Mouse (Mus musculus) hindbrain, embryonic 16.5 days (tissue): ENCODE results near the gene Arntl. TPM values are rescaled to one million over a fixed set of nuclear protein-coding genes. Genes with fewer than 3 reads are reported as not detected.

Source experiments
- ATAC-seq: fragments of 200-750 bp; cut with Nextera tagmentation; 2 replicates; pipeline ENCODE4 v1.8.0; 2017; ENCODE audit warnings: moderate TSS enrichment, moderate library complexity
- H3K27ac ChIP-seq: fragments of 300-500 bp; sonication (generic); 2 replicates; pipeline ENCODE4 v1.5.1; 2014; ENCODE audit warnings: low read depth, mild to moderate bottlenecking, control low read depth, low read length, moderate library complexity
- H3K27me3 ChIP-seq: fragments of 300-500 bp; sonication (generic); replicated peaks from 2 replicates; pipeline ENCODE4 v1.6.1; 2014; ENCODE audit warnings: low read length; ENCODE audit not compliant: control insufficient read depth, insufficient read depth
- H3K36me3 ChIP-seq: fragments of 300-500 bp; sonication (generic); 2 replicates; pipeline ENCODE4 v1.6.1; 2014; ENCODE audit warnings: mild to moderate bottlenecking, low read length, moderate library complexity, mixed read lengths; ENCODE audit not compliant: control insufficient read depth, insufficient read depth
- H3K4me1 ChIP-seq: fragments of 300-500 bp; sonication (generic); 2 replicates; pipeline ENCODE4 v1.6.1; 2014; ENCODE audit warnings: low read depth, low read length; ENCODE audit not compliant: control insufficient read depth, insufficient read depth
- H3K4me2 ChIP-seq: fragments of 300-500 bp; sonication (generic); 2 replicates; pipeline ENCODE4 v1.6.1; 2014; ENCODE audit warnings: mild to moderate bottlenecking, low read length, control low read depth, moderate library complexity
- H3K4me3 ChIP-seq: fragments of 300-500 bp; sonication (generic); 2 replicates; pipeline ENCODE4 v1.5.1; 2014; ENCODE audit warnings: mild to moderate bottlenecking, low read length, control low read depth, moderate library complexity
- H3K9ac ChIP-seq: fragments of 300-500 bp; sonication (generic); 2 replicates; pipeline ENCODE4 v1.6.1; 2014; ENCODE audit warnings: low read depth, mild to moderate bottlenecking, control low read depth, low read length, moderate library complexity
- H3K9me3 ChIP-seq: fragments of 300-500 bp; sonication (generic); 2 replicates; pipeline ENCODE4 v1.6.1; 2014; ENCODE audit warnings: mild to moderate bottlenecking, low read length, moderate library complexity; ENCODE audit not compliant: control insufficient read depth
- WGBS: fragments of 180-500 bp; shearing (Covaris S2); extraction: QIAGEN DNeasy Blood & Tissue Kit; methylation state at CpG from one replicate; pipeline ENCODE4 v1.1.7; 2014; 5-methylcytosine and 5-hydroxymethylcytosine counted together
- polyA plus RNA-seq: library from polyadenylated mRNA; unstranded; fragments of >200 nt; fragmentation: Nextera tagmentation; extraction: Ambion mirVana; gene quantifications from 2 replicates; pipeline ENCODE4 v1.2.1, GENCODE M21; 2015

The Arntl gene
- 21.2 and 21.7 TPM in 2 replicates for polyA plus RNA-seq

GRCm38 (mm10) chr7:113206644-113207470 is at the start of gene Arntl:
Gene Arntl, plus strand, starts transcription at chr7:113207465.
- peaks cover 11% of the 10 kb centered on the region for H3K27me3 ChIP-seq

GRCm38 (mm10) chr7:113161077-113161698 is 46.1 kb upstream of the Arntl start:
- no peak overlapping the region for H3K4me3 ChIP-seq
- H3K4me1 ChIP-seq, result peaks cover 4% of the 10 kb centered on the region
- WGBS, result 89% methylated on average over 8 of the region's 8 CpGs
- H3K9ac ChIP-seq, result no peak overlapping the region
- no peak overlapping the region for H3K4me2 ChIP-seq
- H3K27me3 ChIP-seq, result no peaks in the 10 kb centered on the region
- no peak overlapping the region for H3K27ac ChIP-seq
- no peaks in the 10 kb centered on the region for H3K9me3 ChIP-seq
- ATAC-seq, result no peak
- no peaks in the 10 kb centered on the region for H3K36me3 ChIP-seq

More at GRCm38 (mm10) chr7:113206644-113207470, at the start of gene Arntl:
- Histone ChIP-seq H3K4me2 (peak within 1 kb of the TSS; percentile 76), H3K9me3 (no peaks in the 10 kb centered on the region), H3K36me3 (no peaks in the 10 kb centered on the region), H3K4me3 (peak within 1 kb of the TSS; percentile 93), H3K27ac (peak within 1 kb of the TSS; percentile 95), H3K9ac (peak within 1 kb of the TSS; percentile 91), H3K4me1 (peaks cover 24% of the 10 kb centered on the region)
- ATAC-seq, result peak; percentile 98
- WGBS, result 1% methylated on average over 52 of the region's 52 CpGs

DNA sequence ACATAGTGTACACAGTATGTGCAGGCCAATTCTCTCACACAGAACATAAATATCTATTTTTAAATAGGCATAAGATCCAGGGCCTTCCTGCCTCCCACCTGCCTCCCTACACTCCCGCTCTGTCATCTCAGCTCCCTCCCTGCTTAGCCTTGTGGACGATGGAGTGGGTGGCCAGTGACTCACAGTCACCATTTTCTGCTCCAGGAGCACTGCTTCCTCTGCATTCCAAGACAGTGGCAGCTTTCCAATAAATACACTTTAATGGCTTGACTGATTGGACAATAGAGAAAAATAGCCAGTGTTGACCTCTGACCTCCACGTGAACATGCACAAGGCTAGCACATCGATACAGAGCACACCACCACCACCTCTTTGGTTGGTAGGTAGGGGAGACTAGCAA is 42.5 kb upstream of the Arntl start:
- Histone ChIP-seq H3K27ac (no peak overlapping the region), H3K9me3 (no peaks in the 10 kb centered on the region), H3K4me3 (no peak overlapping the region), H3K36me3 (no peaks in the 10 kb centered on the region), H3K27me3 (no peaks in the 10 kb centered on the region), H3K4me1 (no peaks in the 10 kb centered on the region), H3K9ac (no peak overlapping the region), H3K4me2 (no peak overlapping the region)
- 69% methylated on average over 4 of the region's 4 CpGs for WGBS
- ATAC-seq, result no peak

GRCm38 (mm10) chr7:113167092-113167491 is 40.2 kb upstream of the Arntl start:
- H3K27me3 ChIP-seq, result no peaks in the 10 kb centered on the region
- 45% methylated on average over 8 of the region's 8 CpGs for WGBS
- H3K4me1 ChIP-seq, result no peaks in the 10 kb centered on the region

DNA sequence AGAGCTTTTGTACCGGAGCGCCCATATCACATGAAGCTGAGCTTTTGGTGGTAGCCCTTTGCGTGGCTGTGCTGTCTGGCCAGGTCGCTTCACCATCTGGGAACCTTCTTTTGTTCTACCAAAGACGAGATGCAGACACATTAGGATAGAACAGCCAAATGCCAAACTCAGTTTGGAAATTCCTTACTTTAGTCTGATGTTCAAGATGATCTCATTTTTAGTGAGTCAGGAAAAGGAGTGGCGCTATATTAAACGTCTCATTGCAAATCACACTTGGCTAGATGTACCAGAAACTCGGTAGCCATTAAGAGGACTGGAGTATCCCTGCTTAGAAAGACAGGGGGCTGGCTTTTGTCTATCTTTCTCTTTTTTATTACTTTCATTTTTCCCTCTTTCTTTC is 38.7 kb upstream of the Arntl start:
- Histone ChIP-seq H3K9me3 (no peaks in the 10 kb centered on the region), H3K4me3 (no peak overlapping the region), H3K27ac (no peak overlapping the region), H3K4me2 (no peak overlapping the region), H3K27me3 (no peaks in the 10 kb centered on the region), H3K4me1 (no peaks in the 10 kb centered on the region), H3K9ac (no peak overlapping the region), H3K36me3 (no peaks in the 10 kb centered on the region)
- no peak for ATAC-seq
- 85% methylated on average over 8 of the region's 8 CpGs for WGBS

More at GRCm38 (mm10) chr7:113167092-113167491, 40.2 kb upstream of the Arntl start:
- Histone ChIP-seq H3K9me3 (no peaks in the 10 kb centered on the region), H3K4me2 (no peak overlapping the region), H3K9ac (no peak overlapping the region), H3K27ac (no peak overlapping the region), H3K4me3 (no peak overlapping the region), H3K36me3 (no peaks in the 10 kb centered on the region)
- ATAC-seq, result no peak

GRCm38 (mm10) chr7:113172425-113172824 is 34.8 kb upstream of the Arntl start:
- WGBS, result 72% methylated on average over 2 of the region's 2 CpGs
- Histone ChIP-seq H3K27ac (no peak overlapping the region), H3K36me3 (no peaks in the 10 kb centered on the region), H3K4me2 (no peak overlapping the region), H3K27me3 (no peaks in the 10 kb centered on the region), H3K4me3 (no peak overlapping the region), H3K4me1 (no peaks in the 10 kb centered on the region), H3K9ac (no peak overlapping the region), H3K9me3 (no peaks in the 10 kb centered on the region)
- no peak for ATAC-seq

DNA sequence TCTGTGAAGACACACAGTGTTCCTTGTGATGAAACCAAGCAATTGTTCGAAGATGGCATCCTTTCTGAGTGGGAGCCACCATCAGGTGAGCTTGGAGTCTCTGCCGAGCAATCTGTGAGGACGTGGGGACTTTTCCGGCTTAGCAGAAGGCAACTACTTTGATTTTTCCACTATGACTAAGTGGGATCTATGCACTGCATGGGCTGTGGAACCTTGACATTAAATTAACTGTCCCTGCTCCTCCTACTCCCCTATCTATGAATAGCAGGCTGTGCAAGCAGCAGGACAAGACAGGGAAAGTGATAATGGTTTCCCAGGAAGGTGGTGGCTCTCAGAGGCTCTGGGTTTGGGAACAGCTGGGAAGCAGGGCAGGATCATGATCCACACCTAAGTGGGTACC is 31.8 kb upstream of the Arntl start:
- no peak overlapping the region for H3K27ac ChIP-seq
- no peaks in the 10 kb centered on the region for H3K4me1 ChIP-seq
- ATAC-seq, result no peak
- H3K4me2 ChIP-seq, result no peak overlapping the region
- no peak overlapping the region for H3K9ac ChIP-seq
- H3K9me3 ChIP-seq, result no peaks in the 10 kb centered on the region
- no peaks in the 10 kb centered on the region for H3K27me3 ChIP-seq
- H3K36me3 ChIP-seq, result no peaks in the 10 kb centered on the region
- no peak overlapping the region for H3K4me3 ChIP-seq
- 82% methylated on average over 4 of the region's 4 CpGs for WGBS

- 96% methylated on average over 6 of the region's 6 CpGs for WGBS
- no peaks in the 10 kb centered on the region for H3K4me1 ChIP-seq
Measured at GRCm38 (mm10) chr7:113178073-113178472, 29.2 kb upstream of the Arntl start.

GRCm38 (mm10) chr7:113183787-113184186 is 23.5 kb upstream of the Arntl start:
- no peak overlapping the region for H3K4me2 ChIP-seq
- no peak overlapping the region for H3K4me3 ChIP-seq
- WGBS, result 90% methylated on average over 8 of the region's 8 CpGs
- no peak overlapping the region for H3K9ac ChIP-seq
- no peak for ATAC-seq
- H3K27ac ChIP-seq, result no peak overlapping the region
- no peaks in the 10 kb centered on the region for H3K27me3 ChIP-seq
- no peaks in the 10 kb centered on the region for H3K36me3 ChIP-seq
- H3K9me3 ChIP-seq, result no peaks in the 10 kb centered on the region
- no peaks in the 10 kb centered on the region for H3K4me1 ChIP-seq

More at GRCm38 (mm10) chr7:113178073-113178472, 29.2 kb upstream of the Arntl start:
- H3K9ac ChIP-seq, result no peak overlapping the region
- H3K27ac ChIP-seq, result no peak overlapping the region
- H3K4me2 ChIP-seq, result no peak overlapping the region
- H3K4me3 ChIP-seq, result no peak overlapping the region
- no peak for ATAC-seq
- no peaks in the 10 kb centered on the region for H3K36me3 ChIP-seq
- no peaks in the 10 kb centered on the region for H3K9me3 ChIP-seq
- no peaks in the 10 kb centered on the region for H3K27me3 ChIP-seq
